ENCODE assay signal across 18 mouse cellular contexts in the genomic region with DNA sequence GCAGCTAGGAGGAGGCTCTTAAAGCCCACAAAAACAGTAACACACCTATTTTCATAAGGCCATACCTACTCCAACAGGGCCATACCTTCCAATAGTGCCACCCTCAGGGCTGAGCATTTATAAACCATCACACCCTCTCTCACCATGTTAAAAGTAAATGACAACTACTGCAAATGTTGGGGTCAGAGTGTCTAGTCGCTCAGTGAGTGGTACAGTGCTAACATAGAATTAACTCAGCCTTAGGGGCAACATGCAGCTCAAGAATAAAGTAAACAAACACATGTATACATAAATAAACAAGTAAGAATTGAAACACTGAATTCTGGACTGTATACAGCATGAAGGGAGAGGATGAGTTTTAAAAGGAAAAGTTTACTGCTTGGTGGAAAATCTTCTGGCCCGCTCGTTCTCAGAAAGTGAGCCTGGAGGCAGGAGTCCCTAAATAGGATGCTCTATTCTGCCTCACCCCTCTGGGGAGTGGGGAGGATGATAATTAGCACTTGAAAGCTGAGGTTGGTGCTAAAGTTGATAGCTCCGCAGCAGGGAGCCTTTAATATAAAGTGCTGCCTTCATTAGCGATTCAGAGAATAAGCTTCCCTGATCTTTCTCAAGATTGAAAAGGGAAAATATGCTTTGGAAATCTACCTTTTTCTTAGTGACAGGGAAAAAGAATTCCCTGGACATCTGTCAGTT.
DNase-seq lines count a peak whose midpoint lies in the region; ATAC-seq lines count a peak whose summit lies in the region.
"Had no signal": no experiment of that assay in that cellular context is flagged by ENCODE, and none has a peak within 500 bp of the region (broad histone marks: within the 10 kb centered on the region; RNA-seq: fewer than 3 reads in every experiment).

No protein-coding gene starts in this region.

- no peak overlapping the region for H3K27ac ChIP-seq in midbrain, embryonic 11.5 days (ENCODE audit: low read depth, low read length)
- H3K27ac ChIP-seq in midbrain, embryonic 10.5 days (replicated peaks), result no peak overlapping the region
- H3K27ac ChIP-seq in forebrain, embryonic 13.5 days, result peak overlapping the region; percentile 7; the same call in 1 of the 2 replicates
- no peak overlapping the region for H3K27ac ChIP-seq in hindbrain, embryonic 16.5 days (ENCODE audit: low read depth, low read length)
- no peak overlapping the region for H3K27ac ChIP-seq in neural tube, embryonic 14.5 days (ENCODE audit: low read depth, low read length)
- H3K27ac ChIP-seq: embryonic facial prominence, embryonic 15.5 days; heart, embryonic 15.5 days; liver, embryonic 15.5 days had no signal

- H3K4me3 ChIP-seq in midbrain, embryonic 11.5 days (ENCODE audit: low read depth, low read length), result no peak overlapping the region
- no peak overlapping the region for H3K4me3 ChIP-seq in midbrain, embryonic 10.5 days
- H3K4me3 ChIP-seq in forebrain, embryonic 13.5 days, result no peak overlapping the region
- no peak overlapping the region for H3K4me3 ChIP-seq in hindbrain, embryonic 16.5 days (ENCODE audit: low read length)
- H3K4me3 ChIP-seq in neural tube, embryonic 14.5 days (ENCODE audit: low read depth, low read length), result no peak overlapping the region
- H3K4me3 ChIP-seq: embryonic facial prominence, embryonic 15.5 days; heart, embryonic 15.5 days; liver, embryonic 15.5 days had no signal

- no peak overlapping the region for H3K4me2 ChIP-seq in midbrain, embryonic 11.5 days
- H3K4me2 ChIP-seq in forebrain, embryonic 13.5 days, result peak overlapping the region; percentile 10; the same call in 1 of the 2 replicates
- H3K4me2 ChIP-seq in hindbrain, embryonic 16.5 days (ENCODE audit: low read length), result no peak overlapping the region
- no peak overlapping the region for H3K4me2 ChIP-seq in neural tube, embryonic 14.5 days (ENCODE audit: low read depth, low read length)
- H3K4me2 ChIP-seq: embryonic facial prominence, embryonic 15.5 days; heart, embryonic 15.5 days; liver, embryonic 15.5 days had no signal

- no peaks in the 10 kb centered on the region for H3K27me3 ChIP-seq in midbrain, embryonic 11.5 days (ENCODE audit: control insufficient read depth, insufficient read depth, low read length)
- no peaks in the 10 kb centered on the region for H3K27me3 ChIP-seq in midbrain, embryonic 10.5 days (ENCODE audit: low read depth, poor library complexity, severe bottlenecking)
- no peaks in the 10 kb centered on the region for H3K27me3 ChIP-seq in forebrain, embryonic 13.5 days
- no peaks in the 10 kb centered on the region for H3K27me3 ChIP-seq in hindbrain, embryonic 16.5 days (replicated peaks; ENCODE audit: control insufficient read depth, insufficient read depth, low read length)
- H3K27me3 ChIP-seq in neural tube, embryonic 14.5 days (ENCODE audit: control insufficient read depth, insufficient read depth, low read length), result no peaks in the 10 kb centered on the region
- H3K27me3 ChIP-seq: embryonic facial prominence, embryonic 15.5 days; heart, embryonic 15.5 days; liver, embryonic 15.5 days had no signal

- no peaks in the 10 kb centered on the region for H3K36me3 ChIP-seq in midbrain, embryonic 11.5 days (ENCODE audit: control insufficient read depth, insufficient read depth, low read length)
- H3K36me3 ChIP-seq in midbrain, embryonic 10.5 days, result no peaks in the 10 kb centered on the region
- H3K36me3 ChIP-seq in forebrain, embryonic 13.5 days (ENCODE audit: poor library complexity, severe bottlenecking), result no peaks in the 10 kb centered on the region
- no peaks in the 10 kb centered on the region for H3K36me3 ChIP-seq in hindbrain, embryonic 16.5 days (ENCODE audit: control insufficient read depth, insufficient read depth, low read length)
- no peaks in the 10 kb centered on the region for H3K36me3 ChIP-seq in neural tube, embryonic 14.5 days (ENCODE audit: control insufficient read depth, insufficient read depth, low read length)
- H3K36me3 ChIP-seq: embryonic facial prominence, embryonic 15.5 days; G1E; heart, embryonic 15.5 days; liver, embryonic 15.5 days had no signal

- WGBS in midbrain, embryonic 11.5 days, result 10% methylated on average over 5 of the region's 5 CpGs
- WGBS in midbrain, embryonic 10.5 days, result 19% methylated on average over 5 of the region's 5 CpGs
- 10% methylated on average over 5 of the region's 5 CpGs for WGBS in forebrain, embryonic 13.5 days
- 19% methylated on average over 5 of the region's 5 CpGs for WGBS in hindbrain, embryonic 16.5 days
- WGBS in neural tube, embryonic 14.5 days, result 13% methylated on average over 5 of the region's 5 CpGs

- H3K9ac ChIP-seq in midbrain, embryonic 11.5 days (ENCODE audit: low read length), result no peak overlapping the region
- no peak overlapping the region for H3K9ac ChIP-seq in forebrain, embryonic 13.5 days
- no peak overlapping the region for H3K9ac ChIP-seq in hindbrain, embryonic 16.5 days (ENCODE audit: low read depth, low read length)
- no peak overlapping the region for H3K9ac ChIP-seq in neural tube, embryonic 14.5 days (replicated peaks; ENCODE audit: low read depth, low read length)
- H3K9ac ChIP-seq: embryonic facial prominence, embryonic 15.5 days; heart, embryonic 15.5 days; liver, embryonic 15.5 days had no signal

- ATAC-seq in midbrain, embryonic 11.5 days (ENCODE audit: low FRiP score), result peak; percentile 72
- peak; percentile 85 for ATAC-seq in forebrain, embryonic 13.5 days
- peak; percentile 63; the same call in 1 of the 2 replicates for ATAC-seq in hindbrain, embryonic 16.5 days
- ATAC-seq in neural tube, embryonic 14.5 days (ENCODE audit: low read depth), result peak; percentile 85; the same call in 1 of the 2 replicates

- peak; percentile 85 for DNase-seq in midbrain, embryonic 11.5 days (ENCODE audit: low spot score, missing footprints)
- DNase-seq in midbrain, embryonic 10.5 days (ENCODE audit: low spot score), result no peak
- DNase-seq in frontal cortex, postnatal 14 days (ENCODE audit: low spot score in 2 of 2), result no peak
- no peak for DNase-seq in adrenal gland, postnatal 25 days
- DNase-seq in cerebellum, postnatal 36 days, result no peak
- DNase-seq: adrenal gland, postnatal 14 days; B cell, adult 2 months; cerebellum, adult 9-11 months; kidney, adult 8-10 months; lung, postnatal 10 days; thymus, adult 18-20 months had no signal

- H3K4me1 ChIP-seq in midbrain, embryonic 11.5 days (ENCODE audit: control insufficient read depth, insufficient read depth, low read length), result peaks cover 3% of the 10 kb centered on the region; the same call in 1 of the 2 replicates
- H3K4me1 ChIP-seq in midbrain, embryonic 10.5 days, result peaks cover 18% of the 10 kb centered on the region
- H3K4me1 ChIP-seq in forebrain, embryonic 13.5 days, result peaks cover 17% of the 10 kb centered on the region
- H3K4me1 ChIP-seq in hindbrain, embryonic 16.5 days (ENCODE audit: control insufficient read depth, insufficient read depth, low read depth, low read length), result no peaks in the 10 kb centered on the region; the same call in 1 of the 2 replicates
- no peaks in the 10 kb centered on the region for H3K4me1 ChIP-seq in neural tube, embryonic 14.5 days (ENCODE audit: control insufficient read depth, insufficient read depth, low read length)
- H3K4me1 ChIP-seq: embryonic facial prominence, embryonic 15.5 days; heart, embryonic 15.5 days; liver, embryonic 15.5 days had no signal

- no peaks in the 10 kb centered on the region for H3K9me3 ChIP-seq in midbrain, embryonic 11.5 days (ENCODE audit: control insufficient read depth, low read length)
- H3K9me3 ChIP-seq in midbrain, embryonic 10.5 days (replicated peaks), result no peaks in the 10 kb centered on the region
- H3K9me3 ChIP-seq in forebrain, embryonic 13.5 days (replicated peaks), result peaks cover 2% of the 10 kb centered on the region; the same call in 1 of the 2 replicates
- no peaks in the 10 kb centered on the region for H3K9me3 ChIP-seq in hindbrain, embryonic 16.5 days (ENCODE audit: control insufficient read depth, low read length)
- no peaks in the 10 kb centered on the region for H3K9me3 ChIP-seq in neural tube, embryonic 14.5 days (ENCODE audit: control insufficient read depth, low read length)
- H3K9me3 ChIP-seq: embryonic facial prominence, embryonic 15.5 days; G1E; heart, embryonic 15.5 days; liver, embryonic 15.5 days had no signal
